Mouse (Mus musculus) olfactory bulb, adult 2 months (tissue): ENCODE data around the gene Osbp2. TPM values are rescaled to one million over a fixed set of nuclear protein-coding genes. Genes with fewer than 3 reads are reported as not detected.

Experiments
- H3K27ac ChIP-seq: fragments of 200-500 bp; 2 replicates; pipeline ENCODE4 v1.5.1; 2012; ENCODE audit warnings: low read depth, low read length; ENCODE audit not compliant: insufficient read depth
- H3K4me1 ChIP-seq: fragments of 200-500 bp; 2 replicates; pipeline ENCODE4 v1.6.1; 2012; ENCODE audit warnings: low read length; ENCODE audit not compliant: control insufficient read depth, insufficient read depth
- H3K4me3 ChIP-seq: fragments of 200-500 bp; 2 replicates; pipeline ENCODE4 v1.5.1; 2012; ENCODE audit warnings: mild to moderate bottlenecking, low read depth, low read length, moderate library complexity; ENCODE audit not compliant: insufficient read depth
- CTCF ChIP-seq: fragments of 200-500 bp; IDR thresholded peaks from 2 replicates; pipeline ENCODE4 v1.5.1; 2012; ENCODE audit warnings: low read depth, mild to moderate bottlenecking, low read length, moderate library complexity; ENCODE audit not compliant: insufficient read depth
- POLR2A ChIP-seq: fragments of 200-500 bp; IDR thresholded peaks from 2 replicates; pipeline ENCODE4 v1.6.1; 2012; ENCODE audit warnings: mild to moderate bottlenecking, low read depth, low read length, moderate library complexity; ENCODE audit not compliant: insufficient read depth
- WGBS: fragments of 180-500 bp; shearing (Covaris S2); methylation state at CpG from one replicate; pipeline ENCODE4 v1.1.7; 2018; 5-methylcytosine and 5-hydroxymethylcytosine counted together
- polyA plus RNA-seq: library from polyadenylated mRNA; stranded (reverse); fragments of >200 nt; gene quantifications from 2 replicates; pipeline ENCODE4 v1.2.4, GENCODE M21; 2012; ENCODE audit warnings: low replicate concordance; ENCODE audit not compliant: missing spikeins, insufficient read depth, insufficient read length

Osbp2 gene
- polyA plus RNA-seq, 1 experiment, result not detected

DNA sequence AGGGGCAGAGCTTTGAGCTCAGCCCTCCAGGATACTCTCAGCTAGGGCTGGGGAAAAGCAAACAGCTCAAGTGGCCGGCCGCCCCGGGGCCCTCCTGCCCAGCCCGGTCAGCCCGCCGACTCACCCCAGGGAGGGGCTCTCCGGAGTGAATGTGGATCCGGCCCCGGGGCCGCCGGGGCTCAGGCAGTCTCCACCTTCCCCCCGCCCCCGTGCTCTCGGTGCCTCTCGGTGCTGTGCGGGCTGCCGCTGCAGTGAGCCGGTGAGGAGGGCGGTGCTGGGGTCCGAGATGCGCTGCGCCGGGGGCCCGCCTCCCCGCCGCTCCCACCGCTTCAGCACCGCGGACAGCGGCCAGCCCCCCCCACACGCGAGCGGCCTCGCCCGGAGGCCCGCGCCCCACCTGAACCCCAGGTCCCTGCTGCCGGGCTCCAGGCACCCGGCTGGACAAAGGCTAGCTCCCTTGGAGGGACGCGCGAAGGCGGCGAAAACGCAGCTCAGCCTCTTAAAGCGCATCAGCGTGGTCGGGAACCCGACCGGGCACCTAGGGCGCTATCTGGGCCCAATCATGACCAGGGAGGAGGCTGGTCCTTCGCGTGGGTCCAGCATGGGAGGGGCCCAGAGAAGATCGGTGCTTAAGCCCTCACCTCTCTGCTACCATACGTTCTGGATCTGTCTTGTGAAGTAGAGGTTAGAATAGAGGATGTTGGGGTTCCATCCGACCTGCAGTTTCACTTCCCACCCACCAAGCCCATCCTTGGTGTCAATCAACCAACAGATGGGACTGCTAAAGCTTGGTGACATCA, 89.0 kb downstream of the Osbp2 start:
- WGBS, result 1% methylated on average over 56 of the region's 56 CpGs
- peak overlapping the region; percentile 62 for H3K4me3 ChIP-seq
- H3K27ac ChIP-seq, result no peak overlapping the region
- peaks cover 29% of the 10 kb centered on the region for H3K4me1 ChIP-seq
- TF ChIP-seq POLR2A, result 0 out of 2 replicates have a peak, but pooled peaks have one; percentile 29
- no peak for TF ChIP-seq CTCF

GRCm38 (mm10) chr11:3773782-3774462, 89.8 kb downstream of the Osbp2 start:
- WGBS, result 11% methylated on average over 6 of the region's 6 CpGs
- TF ChIP-seq POLR2A (no peak), CTCF (no peak)
- Histone ChIP-seq H3K4me3 (peak overlapping the region; percentile 62), H3K4me1 (peaks cover 29% of the 10 kb centered on the region), H3K27ac (peak overlapping the region; percentile 46)

- H3K4me1 ChIP-seq, result peaks cover 29% of the 10 kb centered on the region
- no peak overlapping the region for H3K27ac ChIP-seq
- WGBS, result 68% methylated on average over 8 of the region's 8 CpGs
- peak overlapping the region; percentile 25; the same call in 1 of the 2 replicates for H3K4me3 ChIP-seq
- no peak for TF ChIP-seq CTCF
- no peak for TF ChIP-seq POLR2A
These were observed 90.6 kb downstream of the Osbp2 start for GRCm38 (mm10) chr11:3773136-3773535.

- 53% methylated on average over 6 of the region's 6 CpGs for WGBS
- TF ChIP-seq CTCF, result no peak
- TF ChIP-seq POLR2A, result no peak
- no peak overlapping the region for H3K27ac ChIP-seq
- no peak overlapping the region for H3K4me3 ChIP-seq
- H3K4me1 ChIP-seq, result peaks cover 29% of the 10 kb centered on the region
These were observed 92.4 kb downstream of the Osbp2 start for GRCm38 (mm10) chr11:3771348-3771747.

DNA sequence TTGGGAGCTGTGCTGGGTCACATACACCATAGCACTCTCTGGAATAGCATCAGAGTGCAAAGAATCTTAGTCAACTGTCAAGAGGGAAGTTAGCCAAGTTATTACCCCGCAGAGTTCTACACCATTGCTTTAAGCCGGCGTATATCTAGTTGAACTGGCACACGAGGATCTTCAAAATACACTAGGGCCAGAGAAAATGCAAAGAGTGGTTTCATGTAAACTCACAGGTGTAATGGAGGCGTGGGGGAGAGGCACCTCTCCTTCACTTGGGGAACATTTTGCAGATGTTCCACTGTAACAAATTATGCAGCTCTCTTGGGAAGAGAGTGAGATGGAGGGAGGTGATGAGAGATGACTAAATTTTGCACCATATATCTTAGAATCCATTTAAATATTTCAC, 95.9 kb downstream of the Osbp2 start:
- no peak for TF ChIP-seq CTCF
- TF ChIP-seq POLR2A, result no peak
- Histone ChIP-seq H3K4me1 (peaks cover 6% of the 10 kb centered on the region), H3K27ac (no peak overlapping the region), H3K4me3 (no peak overlapping the region)
- 92% methylated on average over 5 of the region's 5 CpGs for WGBS

DNA sequence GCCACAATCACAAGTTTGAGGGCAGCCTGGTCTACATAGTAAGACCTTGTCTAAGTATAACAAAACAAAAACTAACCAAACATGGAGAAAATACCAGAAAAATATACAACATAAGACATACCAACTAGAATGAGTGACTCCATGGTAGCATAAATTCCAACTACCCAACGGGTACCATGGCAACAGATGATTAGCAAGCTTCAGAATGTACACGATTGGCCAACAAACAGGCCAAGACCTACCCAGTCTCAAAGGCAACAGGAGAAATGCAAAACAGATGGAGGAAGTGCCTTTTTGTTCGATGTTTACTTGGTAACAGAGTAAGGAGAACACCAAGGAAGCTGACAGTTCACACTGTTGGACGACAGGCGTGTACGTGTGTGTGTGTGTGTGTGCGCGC, 96.7 kb downstream of the Osbp2 start:
- H3K27ac ChIP-seq, result no peak overlapping the region
- 79% methylated on average over 8 of the region's 8 CpGs for WGBS
- no peak overlapping the region for H3K4me3 ChIP-seq
- H3K4me1 ChIP-seq, result peaks cover 11% of the 10 kb centered on the region
- TF ChIP-seq CTCF (no peak), POLR2A (no peak)

DNA sequence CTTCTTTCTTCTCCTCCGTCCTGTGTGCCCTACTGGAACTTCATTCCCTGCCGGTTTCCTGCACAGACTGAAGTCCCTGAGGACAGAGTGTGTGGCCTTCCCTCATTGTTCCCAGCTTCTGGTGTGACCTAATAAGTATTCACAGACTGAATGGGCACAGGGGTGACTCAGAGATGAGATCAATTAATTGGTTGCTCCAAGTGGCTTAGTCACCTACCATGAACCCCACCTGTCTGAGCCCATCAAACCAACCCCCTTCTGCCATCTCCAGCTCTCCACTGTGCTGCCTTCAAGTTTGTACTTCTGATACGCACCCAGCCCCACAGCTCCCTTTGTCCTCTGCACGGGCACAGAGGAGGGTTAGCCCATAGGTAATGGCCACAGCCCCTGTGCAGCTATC, 99.4 kb downstream of the Osbp2 start:
- H3K27ac ChIP-seq, result no peak overlapping the region
- WGBS, result 40% methylated on average over 4 of the region's 4 CpGs
- TF ChIP-seq POLR2A, result no peak
- TF ChIP-seq CTCF, result no peak
- no peak overlapping the region for H3K4me3 ChIP-seq
- H3K4me1 ChIP-seq, result peaks cover 14% of the 10 kb centered on the region

- TF ChIP-seq POLR2A, result peak; percentile 38; the same call in 1 of the 2 replicates
- TF ChIP-seq CTCF, result no peak
- H3K4me1 ChIP-seq, result peaks cover 14% of the 10 kb centered on the region
- peak overlapping the region; percentile 89 for H3K4me3 ChIP-seq
- under 1% methylated on average over 90 of the region's 90 CpGs for WGBS
- H3K27ac ChIP-seq, result peak overlapping the region; percentile 60
These were observed 101.8 kb downstream of the Osbp2 start for GRCm38 (mm10) chr11:3761775-3762501.
